Mouse (Mus musculus) gastrocnemius, adult 2 months (tissue): ENCODE measurements at regions not wholly inside any gene's neighbourhood (a gene's known extent, or its start where the extent isn't known, plus 50 kb on each side); places are given as distances from the start of the nearest gene placed in this dataset.

Experiments
- DNase-seq: peaks from one replicate; pipeline ENCODE4 v3.0.0; 2022
- H3K27ac ChIP-seq: fragments of 200-600 bp; 2 replicates; pipeline ENCODE4 v1.8.1; 2022; ENCODE audit warnings: mild to moderate bottlenecking
- H3K4me3 ChIP-seq: fragments of 200-600 bp; 2 replicates; pipeline ENCODE4 v1.8.1; 2022; ENCODE audit warnings: mild to moderate bottlenecking, moderate library complexity
- CTCF ChIP-seq: fragments of 200-600 bp; IDR thresholded peaks from 2 replicates; pipeline ENCODE4 v1.8.1; 2022; ENCODE audit warnings: antibody characterized with exemption, mild to moderate bottlenecking, moderate library complexity
- intact Hi-C: fragments of 180-260 bp; cut with DNase I; formaldehyde crosslinking; loops from one replicate; pipeline ENCODE4 v1.15.1; 2025

DNA sequence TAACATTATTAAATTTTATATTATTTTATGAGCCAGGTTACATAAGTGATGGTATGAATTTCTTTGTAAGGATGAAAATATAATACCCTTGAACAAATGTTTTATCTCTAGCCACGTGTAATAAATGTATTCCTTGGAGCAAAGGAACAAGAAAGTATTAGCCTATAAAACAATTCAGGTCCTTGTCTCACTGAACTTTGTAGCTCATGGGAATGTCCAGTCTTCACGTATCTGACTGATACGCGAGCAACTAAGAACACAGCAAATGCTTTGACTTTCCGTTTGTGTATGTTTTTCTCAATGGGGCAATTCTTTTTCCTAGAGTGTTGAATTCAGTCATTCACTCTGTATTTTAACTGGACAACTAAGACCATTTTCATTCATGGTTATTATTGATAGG, 216.9 kb upstream of the Mettl25 start:
- H3K4me3 ChIP-seq = no peak overlapping the region
- TF ChIP-seq CTCF = no peak
- intact Hi-C loops = no loop called here
- no peak overlapping the region for H3K27ac ChIP-seq
- DNase-seq = no peak

- Histone ChIP-seq H3K27ac (no peak overlapping the region), H3K4me3 (no peak overlapping the region)
- intact Hi-C loops = no loop called here
- no peak for TF ChIP-seq CTCF
- no peak for DNase-seq
Observed at GRCm38 (mm10) chr10:106038497-106038896, 197.3 kb upstream of the Mettl25 start.

DNA sequence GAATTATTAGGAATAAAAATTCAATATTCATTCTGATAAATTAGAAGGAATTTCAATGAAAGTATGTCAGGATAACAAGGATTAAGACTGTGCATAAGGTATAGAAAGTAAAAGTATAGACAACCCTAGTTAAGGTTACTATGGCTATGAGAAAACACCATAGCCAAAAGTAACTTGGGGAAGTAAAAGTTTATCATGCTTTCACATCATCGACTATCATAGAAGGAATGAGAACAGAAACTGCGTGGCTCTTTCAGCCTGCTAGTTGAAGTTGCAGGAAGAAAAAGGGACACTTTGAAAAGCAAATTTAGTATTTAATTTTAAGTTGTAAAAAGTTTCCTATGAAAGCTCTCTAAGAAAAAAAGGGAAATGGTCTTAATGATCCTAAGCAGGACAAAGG, 196.9 kb upstream of the Mettl25 start:
- DNase-seq = no peak
- H3K27ac ChIP-seq = no peak overlapping the region
- TF ChIP-seq CTCF = no peak
- intact Hi-C loops = no loop called here
- H3K4me3 ChIP-seq = no peak overlapping the region

GRCm38 (mm10) chr10:106033416-106033815, 192.2 kb upstream of the Mettl25 start:
- no peak for TF ChIP-seq CTCF
- no peak for DNase-seq
- H3K27ac ChIP-seq = no peak overlapping the region
- H3K4me3 ChIP-seq = no peak overlapping the region
- intact Hi-C loops = no loop called here

DNA sequence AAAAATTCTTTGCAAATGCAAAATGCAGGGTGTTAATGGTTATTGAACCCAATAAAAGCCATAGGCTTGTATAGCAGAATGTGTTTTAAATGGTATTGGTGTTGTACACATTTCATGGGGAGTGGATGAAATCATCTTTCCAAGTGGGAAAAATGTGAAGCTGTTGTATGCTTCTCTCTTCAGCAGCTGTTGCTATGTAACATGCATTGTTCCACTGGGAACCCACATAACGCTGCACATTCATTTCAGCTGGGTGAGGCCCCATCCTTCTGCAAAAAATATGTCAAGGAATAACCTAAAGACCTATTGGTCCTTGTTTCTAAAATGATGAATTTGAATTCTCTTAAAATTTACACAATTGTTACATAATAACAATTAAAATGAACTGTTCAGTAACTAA, 183.5 kb upstream of the Mettl25 start:
- no peak for DNase-seq
- Histone ChIP-seq H3K27ac (no peak overlapping the region), H3K4me3 (no peak overlapping the region)
- intact Hi-C loops = no loop called here
- no peak for TF ChIP-seq CTCF

GRCm38 (mm10) chr10:106023639-106024215, 182.5 kb upstream of the Mettl25 start:
- TF ChIP-seq CTCF = no peak
- no peak overlapping the region for H3K4me3 ChIP-seq
- H3K27ac ChIP-seq = no peak overlapping the region
- no peak for DNase-seq
- intact Hi-C loops = no loop called here

DNA sequence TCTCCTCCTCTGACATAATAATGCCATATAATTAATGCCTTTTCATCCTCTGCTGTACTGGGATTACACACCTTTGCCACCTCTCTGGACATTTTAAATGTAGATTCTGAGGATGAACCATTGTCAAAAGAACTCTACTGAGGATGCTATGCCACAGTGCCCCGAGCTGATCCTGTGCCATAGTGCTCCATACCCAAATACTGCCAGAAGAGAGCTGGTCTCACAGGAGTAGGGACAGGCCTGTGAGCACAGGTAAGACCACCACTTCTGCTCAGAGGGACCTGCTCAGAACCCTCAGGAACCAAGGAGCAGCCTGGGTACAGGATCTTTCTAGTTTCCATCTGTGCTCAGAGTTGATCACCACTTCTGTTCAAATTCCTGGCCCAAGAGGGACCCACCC, 174.8 kb upstream of the Mettl25 start:
- no peak for DNase-seq
- no peak for TF ChIP-seq CTCF
- Histone ChIP-seq H3K4me3 (no peak overlapping the region), H3K27ac (no peak overlapping the region)
- intact Hi-C loops = no loop called here

DNA sequence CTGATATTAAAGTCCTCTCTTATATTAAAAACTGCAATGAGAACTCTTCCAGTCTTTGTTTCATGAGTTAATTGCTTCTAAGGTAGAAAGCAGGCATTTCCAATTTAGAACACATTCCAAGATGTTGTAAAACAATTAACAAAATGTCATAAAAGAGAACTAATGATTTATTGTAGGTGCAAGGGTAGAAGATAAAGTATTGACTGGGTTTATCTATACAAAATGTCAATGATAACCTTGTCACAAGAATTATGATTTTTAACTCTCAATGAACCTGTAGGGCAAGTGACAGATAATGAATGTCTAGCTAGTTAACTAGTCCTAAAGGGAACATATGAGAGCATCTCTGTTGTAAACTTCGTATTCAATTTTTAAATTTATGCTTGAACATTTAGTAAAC, 174.3 kb upstream of the Mettl25 start:
- Histone ChIP-seq H3K27ac (no peak overlapping the region), H3K4me3 (no peak overlapping the region)
- DNase-seq = no peak
- TF ChIP-seq CTCF = no peak
- intact Hi-C loops = no loop called here

GRCm38 (mm10) chr10:106010131-106010530, 169.0 kb upstream of the Mettl25 start:
- intact Hi-C loops = no loop called here
- H3K27ac ChIP-seq = no peak overlapping the region
- no peak overlapping the region for H3K4me3 ChIP-seq
- DNase-seq = no peak
- TF ChIP-seq CTCF = no peak

GRCm38 (mm10) chr10:106007331-106007730, 166.2 kb upstream of the Mettl25 start:
- H3K27ac ChIP-seq = no peak overlapping the region
- TF ChIP-seq CTCF = no peak
- intact Hi-C loops = no loop called here
- DNase-seq = no peak
- no peak overlapping the region for H3K4me3 ChIP-seq

DNA sequence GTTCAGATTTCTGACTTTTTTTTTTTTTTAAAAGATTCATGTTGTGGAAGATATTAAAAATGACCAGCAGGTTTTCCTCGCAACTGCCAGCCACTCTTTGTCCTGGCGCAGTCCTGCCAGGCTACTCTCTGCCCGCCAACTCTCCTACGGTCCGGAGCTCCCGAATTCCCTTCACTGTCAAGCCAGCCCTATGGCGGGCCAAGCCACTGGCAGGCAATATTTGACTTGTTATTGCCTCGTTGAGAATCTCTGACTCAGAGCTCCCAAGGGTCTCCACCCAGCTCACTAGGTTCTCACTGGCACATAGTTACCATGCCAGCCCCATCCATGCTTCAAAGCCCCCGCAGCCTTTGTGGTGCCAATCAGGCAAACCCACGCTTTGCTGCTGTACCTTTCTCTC, 165.7 kb upstream of the Mettl25 start:
- TF ChIP-seq CTCF = no peak

DNA sequence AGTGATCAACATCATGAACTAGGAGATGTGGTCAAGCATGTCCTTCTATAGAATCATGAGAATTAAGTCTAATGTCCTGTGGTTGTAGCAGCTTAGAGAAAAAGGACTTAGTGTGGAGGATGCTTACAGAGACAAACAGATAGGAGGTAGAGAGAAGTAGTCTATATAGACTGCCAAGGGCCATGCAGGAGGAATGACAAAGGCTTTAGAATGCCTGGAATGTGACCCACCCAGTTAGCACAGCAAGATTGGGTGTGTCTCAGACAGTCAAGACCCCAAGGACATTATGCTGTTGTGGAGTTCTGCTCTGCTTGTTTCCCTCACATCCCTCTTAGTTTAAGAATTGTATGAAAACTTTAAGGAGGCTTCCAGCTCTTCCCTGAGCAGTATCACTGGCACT, 164.9 kb upstream of the Mettl25 start:
- intact Hi-C loops = no loop called here
- H3K27ac ChIP-seq = no peak overlapping the region
- DNase-seq = no peak
- H3K4me3 ChIP-seq = no peak overlapping the region
- no peak for TF ChIP-seq CTCF

More for the DNA sequence above, 165.7 kb upstream of the Mettl25 start:
- Histone ChIP-seq H3K27ac (no peak overlapping the region), H3K4me3 (no peak overlapping the region)
- intact Hi-C loops = no loop called here
- DNase-seq = peak; percentile 16

DNA sequence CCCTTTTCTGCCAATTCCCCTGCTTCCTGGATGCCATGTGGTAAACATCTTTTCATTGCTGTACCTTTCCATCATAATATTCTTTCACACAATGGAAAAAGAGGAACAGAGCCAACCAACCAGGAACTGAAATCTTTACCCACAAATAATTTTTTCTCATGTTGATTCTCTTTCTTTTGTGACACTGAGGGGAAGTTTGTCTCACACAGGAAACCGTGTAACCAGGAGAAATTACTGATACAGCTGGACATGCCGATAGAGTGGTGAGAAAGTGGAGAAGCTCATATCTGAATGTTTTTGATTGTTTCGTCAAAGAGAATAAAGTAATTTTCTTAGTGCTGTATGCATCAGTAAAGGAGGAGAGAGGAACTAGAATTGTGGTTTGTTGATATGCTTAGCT, 116.3 kb upstream of the Mettl25 start:
- Histone ChIP-seq H3K4me3 (no peak overlapping the region), H3K27ac (no peak overlapping the region)
- TF ChIP-seq CTCF = no peak
- intact Hi-C loops = no loop called here
- DNase-seq = no peak

GRCm38 (mm10) chr10:105933309-105933708, 92.1 kb upstream of the Mettl25 start:
- intact Hi-C loops = no loop called here
- no peak for TF ChIP-seq CTCF
- no peak for DNase-seq
- no peak overlapping the region for H3K27ac ChIP-seq
- H3K4me3 ChIP-seq = no peak overlapping the region

DNA sequence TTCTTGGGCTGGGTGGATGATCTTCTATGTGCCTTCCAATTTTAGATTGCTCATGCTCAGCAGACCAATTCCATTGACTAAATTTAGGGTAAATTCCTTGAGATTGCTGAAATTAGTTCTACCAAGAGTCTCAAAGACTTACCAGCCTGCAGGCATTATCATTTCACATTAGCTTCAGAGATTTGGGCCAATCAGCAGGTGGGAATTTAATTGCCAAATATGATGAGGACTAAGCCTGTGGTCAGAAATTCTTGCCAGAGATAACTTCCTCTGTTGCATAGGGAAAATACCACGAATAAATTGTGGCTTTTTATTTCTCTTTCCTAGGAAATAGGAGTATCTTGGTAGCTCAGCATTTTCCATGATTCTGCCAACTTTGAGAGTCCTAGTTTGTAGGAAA, 91.6 kb upstream of the Mettl25 start:
- intact Hi-C loops = no loop called here
- H3K4me3 ChIP-seq = no peak overlapping the region
- no peak for TF ChIP-seq CTCF
- DNase-seq = no peak
- no peak overlapping the region for H3K27ac ChIP-seq
